Mouse (Mus musculus): ENCODE measurements at regions not wholly inside any gene's neighbourhood (a gene's known extent, or its start where the extent isn't known, plus 50 kb on each side); places are given as distances from the start of the nearest gene placed in this dataset.

- TF ChIP-seq MAX (IDR thresholded peaks at IDR 0.05) (no peak), CTCF (IDR thresholded peaks at IDR 0.05; ENCODE audit: control insufficient read depth, insufficient read depth, insufficient read length) (no peak), MYOG (IDR thresholded peaks at IDR 0.05; ENCODE audit: control insufficient read depth, extremely low read depth, insufficient read length) (no peak), USF1 (IDR thresholded peaks at IDR 0.05; ENCODE audit: low read depth) (no peak), MYOD1 (IDR thresholded peaks at IDR 0.05; ENCODE audit: control insufficient read depth, insufficient read length, low read depth) (no peak), CEBPB (IDR thresholded peaks at IDR 0.05; ENCODE audit: low read depth) (peak; percentile 88), FOSL1 (IDR thresholded peaks at IDR 0.05; ENCODE audit: insufficient read depth, low read length, poor library complexity, severe bottlenecking) (no peak)
These were observed 126.8 kb downstream of the Bmp7 start for GRCm38 (mm10) chr2:172813319-172813718.

Measured in C2C12 (cell line).